Mouse (Mus musculus) liver, postnatal 0 days (tissue): ENCODE data around the gene Gm20498.

Experiments
- CTCF ChIP-seq: sonication (generic); IDR thresholded peaks from 2 replicates; pipeline ENCODE4 v1.5.1; 2016; ENCODE audit warnings: antibody characterized with exemption, low read depth
- EP300 ChIP-seq: IDR thresholded peaks from 2 replicates; pipeline ENCODE4 v1.6.1; 2016; ENCODE audit warnings: antibody characterized with exemption, low read depth, mild to moderate bottlenecking

- TF ChIP-seq EP300 (no peak), CTCF (no peak)
Measured at GRCm38 (mm10) chr12:81484212-81484611, 48.5 kb downstream of the Gm20498 start.
